Mouse (Mus musculus) c-Kit-negative CD71-positive TER-119-positive erythroid progenitor cells, embryonic 14.5 days (primary cell): Measurements from ENCODE around the gene Mrgprg.

Experiments
- DNase-seq: peaks from one replicate; pipeline ENCODE4 v3.0.0-alpha.2; 2013; ENCODE audit warnings: low read depth, low spot score

Mrgprg gene

GRCm38 (mm10) chr7:143755357-143756124 lies 11.3 kb downstream of the Mrgprg start:
- no peak for DNase-seq

DNA sequence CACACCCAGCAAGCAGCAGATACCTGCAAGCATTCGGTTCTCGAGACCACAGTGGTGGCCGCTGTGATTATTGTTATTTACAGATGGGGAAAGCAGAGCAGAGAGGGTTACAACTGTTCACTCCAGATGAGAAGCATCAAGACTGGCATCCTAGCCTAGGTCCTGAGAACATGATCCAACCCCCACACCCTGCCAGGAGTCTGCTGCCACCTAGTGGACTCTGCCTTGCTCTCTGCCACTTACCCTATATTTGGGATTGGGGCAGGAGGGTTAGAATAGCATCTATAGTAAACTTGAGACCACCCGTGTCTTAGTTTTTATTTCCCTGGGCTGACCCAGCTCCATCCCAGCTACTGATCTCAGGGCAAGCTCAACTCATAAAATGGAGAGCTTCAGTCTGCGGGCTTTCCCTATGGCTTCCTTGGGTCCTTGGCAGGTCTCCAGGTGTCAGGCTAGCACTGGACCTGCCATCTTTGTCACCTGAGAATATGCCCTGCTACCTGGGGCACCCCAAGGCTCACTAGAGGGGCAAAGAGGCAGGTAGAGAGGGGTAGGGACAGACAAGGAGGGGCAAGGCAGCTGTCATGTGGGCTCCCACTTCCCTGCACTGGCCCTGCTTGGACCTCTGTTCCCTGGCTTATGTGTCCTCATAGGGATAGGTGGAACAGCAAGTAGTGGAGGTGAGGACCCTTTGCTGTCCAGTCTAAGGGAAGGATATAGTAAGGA lies 12.6 kb downstream of the Mrgprg start:
- no peak for DNase-seq

- DNase-seq = no peak
Observed at GRCm38 (mm10) chr7:143752606-143753005, 14.2 kb downstream of the Mrgprg start.

GRCm38 (mm10) chr7:143752056-143752455 lies 14.7 kb downstream of the Mrgprg start:
- no peak for DNase-seq

DNA sequence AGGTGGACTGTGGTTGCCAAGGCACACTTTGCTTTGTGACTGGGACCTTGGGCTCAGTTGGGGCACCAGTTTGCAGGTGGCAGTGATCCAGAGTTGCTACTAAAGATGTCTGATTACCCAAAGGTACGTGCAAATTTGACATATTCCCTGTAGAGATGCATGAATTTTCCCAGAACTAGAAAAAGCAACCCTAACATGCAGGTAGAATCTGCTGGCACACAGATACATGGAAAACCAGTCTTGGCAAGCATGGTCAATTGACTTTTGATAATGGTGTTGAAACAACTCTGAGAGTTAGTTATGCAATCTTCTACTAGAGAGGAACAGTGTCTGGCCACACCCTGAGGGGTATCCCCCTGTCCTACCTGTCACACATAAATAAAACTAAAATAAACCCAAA lies 15.4 kb downstream of the Mrgprg start:
- DNase-seq = no peak

- no peak for DNase-seq
Observed at GRCm38 (mm10) chr7:143749045-143749444, 17.7 kb downstream of the Mrgprg start.

DNA sequence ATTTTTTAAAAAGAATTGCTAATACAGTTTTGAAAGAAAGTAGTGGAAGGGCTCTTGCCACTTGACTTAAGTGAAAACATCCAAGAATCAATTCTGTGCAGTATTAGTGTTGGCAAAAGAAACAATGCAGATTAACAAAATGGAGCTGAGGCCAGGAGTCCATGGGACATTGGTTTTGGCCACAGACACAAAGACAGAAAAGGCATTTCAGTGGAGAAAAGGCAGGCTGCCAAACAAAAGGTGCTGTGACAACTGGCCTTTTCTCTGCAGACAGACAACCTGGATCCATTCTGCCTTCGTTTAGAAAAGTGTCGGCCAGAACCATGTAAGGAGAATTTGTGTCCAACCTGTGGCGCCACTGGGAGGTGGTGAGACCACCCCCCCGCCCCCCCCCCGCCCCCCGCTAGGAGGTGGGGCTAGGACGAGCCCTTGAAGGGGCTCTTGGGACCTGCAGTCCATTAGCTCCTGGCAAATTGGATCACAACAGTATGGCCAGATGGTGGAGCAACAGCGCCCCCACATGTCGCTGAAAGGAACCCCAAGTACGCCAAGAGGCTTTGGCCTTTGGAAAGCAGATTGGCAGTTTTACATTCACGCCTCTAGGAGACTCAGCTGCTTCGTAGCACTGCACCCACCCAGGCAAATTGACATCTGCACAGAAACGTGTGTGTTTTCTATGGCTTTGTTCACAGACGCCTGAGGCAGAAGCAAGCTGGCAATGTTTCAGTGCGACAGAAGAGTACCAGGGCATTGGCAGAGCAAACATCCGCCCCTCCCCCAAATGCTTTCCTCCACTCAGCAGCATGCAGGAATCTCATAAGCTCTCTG lies 18.5 kb downstream of the Mrgprg start:
- DNase-seq = no peak

DNA sequence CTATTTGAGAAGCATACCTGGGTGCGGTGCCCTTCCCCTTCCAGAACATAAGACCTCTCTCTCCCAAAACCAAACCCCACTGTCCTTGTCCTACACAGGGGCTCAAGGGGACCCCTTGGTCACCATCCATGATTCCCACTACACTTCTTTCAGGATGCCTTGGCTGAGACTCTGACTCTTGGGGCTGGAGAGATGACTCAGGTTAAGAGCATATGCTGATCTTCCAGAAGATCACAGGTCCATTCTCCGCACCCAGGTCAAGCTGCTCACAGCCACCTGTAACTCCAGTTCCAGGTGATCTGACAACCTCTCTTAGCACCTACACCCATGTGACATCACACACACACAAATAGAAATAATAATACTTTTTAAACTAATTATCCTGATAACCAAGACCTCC lies 26.1 kb downstream of the Mrgprg start:
- DNase-seq = no peak

DNA sequence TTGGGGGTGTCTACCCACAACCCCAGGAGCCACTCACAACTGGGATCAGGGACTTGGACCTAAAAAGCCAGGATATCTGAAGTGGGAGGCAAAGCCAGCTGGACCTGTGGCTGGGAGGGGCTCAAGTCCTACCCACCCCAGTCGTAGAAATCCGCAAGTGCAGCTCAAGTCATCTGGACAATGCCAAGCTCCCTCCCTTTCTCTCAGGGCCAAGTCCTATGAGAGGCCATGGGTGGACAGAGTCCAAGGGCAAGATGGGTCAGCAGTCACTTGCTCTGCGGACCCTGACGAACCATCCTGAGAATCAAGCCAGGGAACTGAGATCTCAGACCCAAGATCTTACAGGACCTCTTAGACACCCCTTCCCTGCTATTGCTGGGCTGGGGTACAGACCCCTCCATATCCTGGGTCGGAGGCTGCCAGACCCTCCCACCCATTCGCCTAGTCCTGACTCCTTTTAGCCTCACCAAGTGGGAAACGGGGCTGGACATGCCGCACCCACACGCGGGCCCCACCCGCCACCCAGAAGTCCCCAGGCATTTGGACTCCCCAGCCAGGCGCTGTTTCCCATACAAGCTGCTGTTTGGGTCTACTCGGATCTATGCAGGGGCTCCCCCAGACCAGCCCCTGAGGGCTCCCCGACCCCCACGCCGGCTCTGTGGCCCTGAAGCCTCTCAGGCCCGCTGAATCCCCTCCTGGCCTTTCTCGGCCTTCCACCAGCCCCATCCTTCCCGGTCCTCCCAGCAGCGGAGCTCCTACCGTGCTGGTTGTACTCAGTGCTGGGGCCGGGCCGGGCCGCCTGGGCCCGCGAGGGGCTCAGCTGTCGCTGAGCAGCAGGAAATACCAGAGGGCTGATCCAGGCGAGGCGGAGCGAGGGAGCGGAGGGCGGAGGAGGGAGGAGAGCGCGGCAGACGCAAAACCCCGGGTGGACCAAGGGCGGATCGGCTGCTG lies 27.0 kb downstream of the Mrgprg start:
- no peak for DNase-seq

DNA sequence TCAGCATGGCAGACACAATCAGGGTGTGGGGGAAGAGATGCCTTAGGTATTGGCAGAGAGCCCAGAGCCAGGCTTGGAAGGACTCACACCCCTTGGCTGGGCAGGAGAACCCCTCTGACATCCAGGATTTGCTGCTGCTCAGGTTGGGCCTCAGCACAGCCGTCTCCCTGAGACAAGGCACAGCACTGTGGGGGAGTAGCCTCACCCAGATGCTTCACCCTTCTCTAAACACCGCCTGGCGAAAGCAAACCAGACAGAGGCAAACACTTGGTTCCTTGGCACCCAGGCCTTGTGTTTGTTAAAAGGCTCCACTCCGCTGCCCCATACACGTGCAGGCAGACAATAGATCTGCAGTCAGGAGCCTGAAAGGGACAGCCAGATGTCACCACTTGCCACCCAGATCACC lies 28.2 kb downstream of the Mrgprg start:
- no peak for DNase-seq

- DNase-seq = no peak
Observed at GRCm38 (mm10) chr7:143738194-143738593, 28.6 kb downstream of the Mrgprg start.

- DNase-seq = no peak
Observed at GRCm38 (mm10) chr7:143733746-143734145, 33.0 kb downstream of the Mrgprg start.

DNA sequence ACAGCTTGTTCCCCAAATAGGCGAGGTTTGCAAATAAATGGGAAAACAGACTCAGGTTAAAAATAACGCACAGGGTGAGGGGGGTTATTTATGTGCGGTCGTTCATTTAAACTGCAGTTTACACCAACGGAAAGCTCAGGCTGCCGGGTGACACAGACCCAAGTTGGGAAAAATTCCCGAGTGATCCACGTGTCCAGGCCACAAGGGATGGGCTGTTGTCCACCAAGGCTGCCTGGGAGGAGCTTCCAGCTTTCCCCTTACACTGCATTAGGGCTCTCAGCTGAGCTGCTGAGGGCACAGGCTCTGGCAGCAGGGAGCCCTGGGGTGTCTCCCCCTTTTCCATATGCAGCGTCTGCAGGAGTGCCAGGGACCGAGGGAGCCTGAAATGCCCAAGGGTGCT lies 36.9 kb downstream of the Mrgprg start:
- no peak for DNase-seq

DNA sequence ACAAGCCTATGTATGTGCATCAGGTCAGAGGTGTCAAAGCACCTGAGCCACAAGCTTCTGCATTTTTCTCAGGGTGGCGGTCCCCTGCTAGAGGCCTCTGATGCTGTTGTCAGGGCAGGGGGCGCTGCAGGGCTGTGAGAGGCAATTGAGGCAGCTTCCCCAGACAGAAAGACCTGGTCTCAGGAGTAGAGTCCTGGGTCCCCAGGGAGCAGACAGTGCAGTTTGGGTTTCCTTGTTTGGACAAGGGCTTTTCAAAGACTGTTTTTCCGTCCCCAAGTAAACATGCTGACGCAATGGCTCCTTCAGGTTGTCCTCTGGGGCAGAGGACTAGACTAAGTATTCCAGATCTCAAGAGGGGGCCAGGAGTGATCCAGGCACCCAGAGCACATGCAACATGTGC lies 40.4 kb downstream of the Mrgprg start:
- no peak for DNase-seq

DNA sequence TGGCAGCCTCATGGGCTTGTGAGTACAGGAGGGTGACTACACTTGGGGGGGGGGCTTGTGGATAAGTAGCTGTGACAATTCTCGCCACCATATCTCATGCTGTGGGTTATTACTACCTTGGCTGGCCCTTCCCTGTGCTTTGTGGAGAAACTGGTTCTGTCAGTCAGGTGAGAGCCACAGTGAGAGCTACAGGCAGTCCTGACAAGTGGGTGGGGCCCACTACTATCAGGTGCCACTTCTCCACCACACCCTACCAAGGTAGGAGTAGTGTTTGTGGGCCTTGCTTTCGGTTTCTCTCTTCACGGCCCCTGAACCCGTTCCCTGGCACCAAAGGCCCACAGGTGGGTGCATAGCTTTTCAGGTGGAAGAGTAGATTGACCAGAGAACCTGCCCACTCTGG lies 43.0 kb downstream of the Mrgprg start:
- no peak for DNase-seq

GRCm38 (mm10) chr7:143722646-143723045 lies 44.1 kb downstream of the Mrgprg start:
- DNase-seq = no peak

DNA sequence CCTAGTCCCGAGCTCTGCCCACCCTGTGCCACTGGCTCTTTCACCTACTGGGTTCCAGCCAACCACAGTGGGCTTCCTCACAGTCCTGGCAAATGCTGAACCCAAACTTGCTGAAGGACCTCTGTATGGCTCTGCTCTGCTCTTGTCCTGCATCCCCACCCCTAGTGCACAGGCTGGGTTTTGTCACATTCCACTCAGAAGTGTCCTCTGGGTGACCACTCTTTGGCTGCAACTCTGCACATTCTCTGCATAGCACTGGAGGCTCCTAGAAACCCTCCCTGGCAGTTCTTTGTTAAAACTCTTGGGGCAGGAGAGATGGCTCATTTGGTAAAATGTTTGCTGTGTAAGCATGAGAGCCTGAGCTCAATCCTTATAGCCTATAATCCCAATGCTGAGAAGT lies 49.0 kb downstream of the Mrgprg start:
- no peak for DNase-seq
